Mouse (Mus musculus): Measurements from ENCODE around the gene Igf2bp2. TPM values are rescaled to one million over a fixed set of nuclear protein-coding genes. Genes with fewer than 3 reads are reported as not detected.

Igf2bp2 gene
- polyA plus RNA-seq, 1 experiment from 2014 or later: 5.2 TPM

GRCm38 (mm10) chr16:22109159-22109558, 53.9 kb downstream of the Igf2bp2 start:
- ATAC-seq (no peak), DNase-seq (no peak)
- no peak overlapping the region for H3K9ac ChIP-seq (replicated peaks)
- 66% methylated on average over 4 of the region's 4 CpGs for WGBS (ENCODE audit: insufficient replicate concordance)
- H3K9me3 ChIP-seq (ENCODE audit: low read length): no peaks in the 10 kb centered on the region
- no peak for TF ChIP-seq CTCF (IDR thresholded peaks at IDR 0.05; ENCODE audit: low read depth)
- no peaks in the 10 kb centered on the region for H3K4me1 ChIP-seq (ENCODE audit: insufficient read depth)
- H3K36me3 ChIP-seq (replicated peaks; ENCODE audit: insufficient read depth, low read length): no peaks in the 10 kb centered on the region
- no peaks in the 10 kb centered on the region for H3K27me3 ChIP-seq (ENCODE audit: insufficient read depth, low read length)
- H3K4me3 ChIP-seq (ENCODE audit: low read depth, low read length): no peak overlapping the region
- no peak overlapping the region for H3K4me2 ChIP-seq (ENCODE audit: low read depth, low read length)
- H3K27ac ChIP-seq (ENCODE audit: low read depth): no peak overlapping the region

- Histone ChIP-seq H3K27ac (ENCODE audit: low read depth) (no peak overlapping the region), H3K36me3 (replicated peaks; ENCODE audit: insufficient read depth, low read length) (no peaks in the 10 kb centered on the region), H3K9ac (replicated peaks) (no peak overlapping the region), H3K4me3 (ENCODE audit: low read depth, low read length) (no peak overlapping the region), H3K9me3 (ENCODE audit: low read length) (no peaks in the 10 kb centered on the region), H3K27me3 (ENCODE audit: insufficient read depth, low read length) (no peaks in the 10 kb centered on the region), H3K4me1 (ENCODE audit: insufficient read depth) (no peaks in the 10 kb centered on the region), H3K4me2 (ENCODE audit: low read depth, low read length) (no peak overlapping the region)
- peak; percentile 41 for TF ChIP-seq CTCF (IDR thresholded peaks at IDR 0.05; ENCODE audit: low read depth)
- TF ChIP-seq EP300 (IDR thresholded peaks at IDR 0.05; ENCODE audit: low read depth): no peak
- 40% methylated on average over 7 of the region's 7 CpGs for WGBS (ENCODE audit: insufficient replicate concordance)
- peak; percentile 75 for ATAC-seq
- peak; percentile 44 for DNase-seq
Measured at GRCm38 (mm10) chr16:22107897-22108516, 55.1 kb downstream of the Igf2bp2 start.

- Histone ChIP-seq H3K4me2 (ENCODE audit: low read depth, low read length) (no peak overlapping the region), H3K9ac (replicated peaks) (no peak overlapping the region), H3K27me3 (ENCODE audit: insufficient read depth, low read length) (no peaks in the 10 kb centered on the region), H3K9me3 (ENCODE audit: low read length) (no peaks in the 10 kb centered on the region), H3K27ac (ENCODE audit: low read depth) (no peak overlapping the region), H3K4me1 (ENCODE audit: insufficient read depth) (no peaks in the 10 kb centered on the region), H3K4me3 (ENCODE audit: low read depth, low read length) (no peak overlapping the region), H3K36me3 (replicated peaks; ENCODE audit: insufficient read depth, low read length) (no peaks in the 10 kb centered on the region)
- 0 out of 2 replicates have a peak, but pooled peaks have one; percentile 20 for TF ChIP-seq CTCF (IDR thresholded peaks at IDR 0.05; ENCODE audit: low read depth)
- no peak for TF ChIP-seq EP300 (IDR thresholded peaks at IDR 0.05; ENCODE audit: low read depth)
- no peak for DNase-seq
- 85% methylated on average over 6 of the region's 6 CpGs for WGBS (ENCODE audit: insufficient replicate concordance)
- no peak for ATAC-seq
Measured at GRCm38 (mm10) chr16:22106012-22106584, 57.0 kb downstream of the Igf2bp2 start.

GRCm38 (mm10) chr16:22100067-22100466, 63.0 kb downstream of the Igf2bp2 start:
- H3K9me3 ChIP-seq (ENCODE audit: low read length): no peaks in the 10 kb centered on the region
- no peaks in the 10 kb centered on the region for H3K4me1 ChIP-seq (ENCODE audit: insufficient read depth)
- no peak overlapping the region for H3K4me3 ChIP-seq (ENCODE audit: low read depth, low read length)
- H3K9ac ChIP-seq (replicated peaks): no peak overlapping the region
- DNase-seq (no peak), ATAC-seq (no peak)
- H3K36me3 ChIP-seq (replicated peaks; ENCODE audit: insufficient read depth, low read length): no peaks in the 10 kb centered on the region
- 67% methylated on average over 2 of the region's 2 CpGs for WGBS (ENCODE audit: insufficient replicate concordance)
- H3K27ac ChIP-seq (ENCODE audit: low read depth): no peak overlapping the region
- TF ChIP-seq CTCF (IDR thresholded peaks at IDR 0.05; ENCODE audit: low read depth) (peak; percentile 24; the same call in 1 of the 2 replicates), EP300 (IDR thresholded peaks at IDR 0.05; ENCODE audit: low read depth) (no peak)
- no peak overlapping the region for H3K4me2 ChIP-seq (ENCODE audit: low read depth, low read length)
- H3K27me3 ChIP-seq (ENCODE audit: insufficient read depth, low read length): no peaks in the 10 kb centered on the region

- TF ChIP-seq EP300 (IDR thresholded peaks at IDR 0.05; ENCODE audit: low read depth): no peak
- no peak for TF ChIP-seq CTCF (IDR thresholded peaks at IDR 0.05; ENCODE audit: low read depth)
- no peak for DNase-seq
Measured at GRCm38 (mm10) chr16:22097659-22098058, 65.4 kb downstream of the Igf2bp2 start.

GRCm38 (mm10) chr16:22095751-22096150, 67.3 kb downstream of the Igf2bp2 start:
- H3K27ac ChIP-seq (ENCODE audit: low read depth): no peak overlapping the region
- no peaks in the 10 kb centered on the region for H3K4me1 ChIP-seq (ENCODE audit: insufficient read depth)
- no peak overlapping the region for H3K4me2 ChIP-seq (ENCODE audit: low read depth, low read length)
- 52% methylated on average over 1 of the region's 1 CpGs for WGBS (ENCODE audit: insufficient replicate concordance)
- DNase-seq (no peak), ATAC-seq (no peak)
- H3K4me3 ChIP-seq (ENCODE audit: low read depth, low read length): no peak overlapping the region
- H3K9me3 ChIP-seq (ENCODE audit: low read length): no peaks in the 10 kb centered on the region
- H3K36me3 ChIP-seq (replicated peaks; ENCODE audit: insufficient read depth, low read length): no peaks in the 10 kb centered on the region
- H3K27me3 ChIP-seq (ENCODE audit: insufficient read depth, low read length): no peaks in the 10 kb centered on the region
- no peak overlapping the region for H3K9ac ChIP-seq (replicated peaks)
- no peak for TF ChIP-seq CTCF (IDR thresholded peaks at IDR 0.05; ENCODE audit: low read depth)
- no peak for TF ChIP-seq EP300 (IDR thresholded peaks at IDR 0.05; ENCODE audit: low read depth)

More at GRCm38 (mm10) chr16:22097659-22098058, 65.4 kb downstream of the Igf2bp2 start:
- Histone ChIP-seq H3K4me1 (ENCODE audit: insufficient read depth) (no peaks in the 10 kb centered on the region), H3K9me3 (ENCODE audit: low read length) (no peaks in the 10 kb centered on the region), H3K27me3 (ENCODE audit: insufficient read depth, low read length) (no peaks in the 10 kb centered on the region), H3K36me3 (replicated peaks; ENCODE audit: insufficient read depth, low read length) (no peaks in the 10 kb centered on the region), H3K27ac (ENCODE audit: low read depth) (no peak overlapping the region), H3K9ac (replicated peaks) (no peak overlapping the region), H3K4me3 (ENCODE audit: low read depth, low read length) (no peak overlapping the region), H3K4me2 (ENCODE audit: low read depth, low read length) (no peak overlapping the region)
- WGBS (ENCODE audit: insufficient replicate concordance): 57% methylated on average over 7 of the region's 7 CpGs
- ATAC-seq: no peak

Data from liver, postnatal 0 days (tissue).